Mouse (Mus musculus) layer of hippocampus, adult 2 months (tissue): ENCODE results near the gene Irf2bp2. TPM values are rescaled to one million over a fixed set of nuclear protein-coding genes. Genes with fewer than 3 reads are reported as not detected.
A peak's percentile ranks its signal among the peaks of the same experiment; 100 is the strongest.

ENCODE experiments used
- DNase-seq, 2 experiments: peaks; one replicate each; pipeline ENCODE4 v3.0.0; 2022; ENCODE audit warnings: low spot score in 2 of 2
- H3K27ac ChIP-seq: fragments of 200-600 bp; 2 replicates; pipeline ENCODE4 v1.8.1; 2022
- H3K4me3 ChIP-seq: fragments of 200-600 bp; 2 replicates; pipeline ENCODE4 v1.8.1; 2022; ENCODE audit warnings: mild to moderate bottlenecking
- CTCF ChIP-seq: fragments of 200-600 bp; conservative IDR thresholded peaks from 2 replicates; pipeline ENCODE4 v1.8.1; 2022; ENCODE audit warnings: antibody characterized with exemption, mild to moderate bottlenecking, moderate library complexity
- total RNA-seq, 2 experiments: library from RNA; stranded (reverse); gene quantifications; 2 replicates each; pipeline ENCODE4 v1.2.3; 2021

The Irf2bp2 gene
- total RNA-seq, 2 experiments from 2014 or later = 53.0 to 60.4 TPM

GRCm38 (mm10) chr8:126546480-126546879, 47.3 kb downstream of the Irf2bp2 start:
- TF ChIP-seq CTCF = no peak
- no peak overlapping the region for H3K27ac ChIP-seq
- DNase-seq = no peak
- H3K4me3 ChIP-seq = no peak overlapping the region

- DNase-seq = peak in 1 of 2 experiments; percentile 48
- TF ChIP-seq CTCF = no peak
- no peak overlapping the region for H3K4me3 ChIP-seq
- peak overlapping the region; percentile 36 for H3K27ac ChIP-seq
Observed at GRCm38 (mm10) chr8:126543407-126543806, 50.4 kb downstream of the Irf2bp2 start.

GRCm38 (mm10) chr8:126542757-126543156, 51.0 kb downstream of the Irf2bp2 start:
- TF ChIP-seq CTCF = no peak
- Histone ChIP-seq H3K27ac (peak overlapping the region; percentile 36), H3K4me3 (no peak overlapping the region)
- no peak for DNase-seq

GRCm38 (mm10) chr8:126542090-126542689, 51.6 kb downstream of the Irf2bp2 start:
- no peak overlapping the region for H3K4me3 ChIP-seq
- no peak for DNase-seq
- H3K27ac ChIP-seq = peak overlapping the region; percentile 36
- 0 out of 2 replicates have a peak, but pooled peaks have one; percentile 2 for TF ChIP-seq CTCF

- H3K27ac ChIP-seq = peak overlapping the region; percentile 94; the same call in 1 of the 2 replicates
- no peak for TF ChIP-seq CTCF
- no peak for DNase-seq
- H3K4me3 ChIP-seq = no peak overlapping the region
Observed at GRCm38 (mm10) chr8:126540298-126540697, 53.5 kb downstream of the Irf2bp2 start.

GRCm38 (mm10) chr8:126539355-126540093, 54.3 kb downstream of the Irf2bp2 start:
- H3K4me3 ChIP-seq = no peak overlapping the region
- peak overlapping the region; percentile 94 for H3K27ac ChIP-seq
- no peak for TF ChIP-seq CTCF
- no peak for DNase-seq

GRCm38 (mm10) chr8:126538648-126539354, 55.0 kb downstream of the Irf2bp2 start:
- Histone ChIP-seq H3K4me3 (no peak overlapping the region), H3K27ac (peak overlapping the region; percentile 94)
- DNase-seq = peak; percentile 52 to 60
- TF ChIP-seq CTCF = no peak

Other genes starting within 250 kb of the Irf2bp2 start
- gene Coa6, start 171.5 kb downstream of the Irf2bp2 start, total RNA-seq = 10 to 100 TPM; 20.6 to 25.6 TPM
- gene Tarbp1, start 118.9 kb downstream of the Irf2bp2 start, total RNA-seq = 1 to 10 TPM; 4.6 to 4.9 TPM